Mouse (Mus musculus): ENCODE measurements around the gene Ccdc47. TPM values are rescaled to one million over a fixed set of nuclear protein-coding genes. Genes with fewer than 3 reads are reported as not detected.

The Ccdc47 gene
- total RNA-seq, 2 experiments from 2014 or later: 62.1 to 69.8 TPM

GRCm38 (mm10) chr11:106170807-106171206, 45.3 kb downstream of the Ccdc47 start:
- DNase-seq: no peak
- intact Hi-C loops (cut with DNase I; ENCODE audit: low total_unique reads): no loop called here

- no peak for DNase-seq
- intact Hi-C loops (cut with DNase I; ENCODE audit: low total_unique reads): no loop called here
Measured at GRCm38 (mm10) chr11:106167435-106167834, 48.7 kb downstream of the Ccdc47 start.

- intact Hi-C loops (cut with DNase I; ENCODE audit: low total_unique reads): no loop called here
- DNase-seq: no peak
Measured at GRCm38 (mm10) chr11:106164601-106165180, 51.5 kb downstream of the Ccdc47 start.

GRCm38 (mm10) chr11:106163546-106163945, 52.6 kb downstream of the Ccdc47 start:
- DNase-seq: no peak
- intact Hi-C loops (cut with DNase I; ENCODE audit: low total_unique reads): no loop called here

GRCm38 (mm10) chr11:106162237-106162636, 53.9 kb downstream of the Ccdc47 start:
- no peak for DNase-seq
- intact Hi-C loops (cut with DNase I; ENCODE audit: low total_unique reads): no loop called here

- intact Hi-C loops (cut with DNase I; ENCODE audit: low total_unique reads): no loop called here
- DNase-seq: peak; percentile 52
Measured at GRCm38 (mm10) chr11:106160841-106161721, 55.1 kb downstream of the Ccdc47 start, which contains the start of the genes Gm10840 and Limd2. Gene Gm10840 (plus strand): TSS chr11:106160850. Gene Limd2 (minus strand): TSS chr11:106160860.

GRCm38 (mm10) chr11:106159921-106160840, 56.0 kb downstream of the Ccdc47 start:
- peak; percentile 79 for DNase-seq
- intact Hi-C loops (cut with DNase I; ENCODE audit: low total_unique reads): no loop called here

- intact Hi-C loops (cut with DNase I; ENCODE audit: low total_unique reads): no loop called here
- no peak for DNase-seq
Measured at GRCm38 (mm10) chr11:106159216-106159920, 56.8 kb downstream of the Ccdc47 start.

- intact Hi-C loops (cut with DNase I; ENCODE audit: low total_unique reads): no loop called here
- no peak for DNase-seq
Measured at GRCm38 (mm10) chr11:106158930-106159215, 57.3 kb downstream of the Ccdc47 start.

GRCm38 (mm10) chr11:106158081-106158929, 57.8 kb downstream of the Ccdc47 start:
- no peak for DNase-seq
- intact Hi-C loops (cut with DNase I; ENCODE audit: low total_unique reads): no loop called here

GRCm38 (mm10) chr11:106157154-106157553, 59.0 kb downstream of the Ccdc47 start:
- no peak for DNase-seq
- intact Hi-C loops (cut with DNase I; ENCODE audit: low total_unique reads): no loop called here

GRCm38 (mm10) chr11:106156257-106156656, 59.9 kb downstream of the Ccdc47 start:
- intact Hi-C loops (cut with DNase I; ENCODE audit: low total_unique reads): no loop called here
- no peak for DNase-seq

GRCm38 (mm10) chr11:106155761-106156160, 60.4 kb downstream of the Ccdc47 start:
- intact Hi-C loops (cut with DNase I; ENCODE audit: low total_unique reads): no loop called here
- no peak for DNase-seq

GRCm38 (mm10) chr11:106154770-106155169, 61.4 kb downstream of the Ccdc47 start:
- DNase-seq: no peak
- intact Hi-C loops (cut with DNase I; ENCODE audit: low total_unique reads): no loop called here

GRCm38 (mm10) chr11:106154091-106154490, 62.1 kb downstream of the Ccdc47 start:
- intact Hi-C loops (cut with DNase I; ENCODE audit: low total_unique reads): no loop called here
- DNase-seq: no peak

- intact Hi-C loops (cut with DNase I; ENCODE audit: low total_unique reads): no loop called here
- no peak for DNase-seq
Measured at GRCm38 (mm10) chr11:106152132-106152531, 64.0 kb downstream of the Ccdc47 start.

- DNase-seq: no peak
- intact Hi-C loops (cut with DNase I; ENCODE audit: low total_unique reads): no loop called here
Measured at GRCm38 (mm10) chr11:106151219-106151618, 64.9 kb downstream of the Ccdc47 start.

Data from gastrocnemius, postnatal 14 days (tissue).